Mouse (Mus musculus) lung, postnatal 0 days (tissue): ENCODE results near the gene Smarcd1. TPM values are rescaled to one million over a fixed set of nuclear protein-coding genes. Genes with fewer than 3 reads are reported as not detected.

Source experiments
- ATAC-seq: fragments of 200-750 bp; cut with Nextera tagmentation; 2 replicates; pipeline ENCODE4 v1.8.0; 2017; ENCODE audit warnings: moderate library complexity
- DNase-seq: peaks from one replicate; pipeline ENCODE4 v3.0.0-alpha.2; 2016; ENCODE audit warnings: low spot score
- H3K27ac ChIP-seq: fragments of 300-500 bp; sonication (generic); 2 replicates; pipeline ENCODE4 v1.5.1; 2014; ENCODE audit warnings: antibody characterized with exemption, mild to moderate bottlenecking, low read length, mixed read lengths
- H3K27me3 ChIP-seq: fragments of 300-500 bp; sonication (generic); replicated peaks from 2 replicates; pipeline ENCODE4 v1.6.1; 2014; ENCODE audit warnings: low read length, mixed read lengths; ENCODE audit not compliant: insufficient read depth
- H3K36me3 ChIP-seq: fragments of 300-500 bp; sonication (generic); 2 replicates; pipeline ENCODE4 v1.6.1; 2014; ENCODE audit warnings: low read length, mixed read lengths; ENCODE audit not compliant: insufficient read depth
- H3K4me1 ChIP-seq: fragments of 300-500 bp; sonication (generic); 2 replicates; pipeline ENCODE4 v1.6.1; 2014; ENCODE audit warnings: antibody characterized with exemption, low read depth, low read length, mixed read lengths; ENCODE audit not compliant: insufficient read depth
- H3K4me2 ChIP-seq: fragments of 300-500 bp; sonication (generic); replicated peaks from 2 replicates; pipeline ENCODE4 v1.6.1; 2014; ENCODE audit warnings: low read depth, mild to moderate bottlenecking, low read length, moderate library complexity, mixed read lengths
- H3K4me3 ChIP-seq: fragments of 300-500 bp; sonication (generic); 2 replicates; pipeline ENCODE4 v1.5.1; 2014; ENCODE audit warnings: low read depth, low read length
- H3K9ac ChIP-seq: fragments of 300-500 bp; sonication (generic); replicated peaks from 2 replicates; pipeline ENCODE4 v1.6.1; 2014; ENCODE audit warnings: low read depth, mild to moderate bottlenecking
- H3K9me3 ChIP-seq: fragments of 300-500 bp; sonication (generic); 2 replicates; pipeline ENCODE4 v1.6.1; 2016; ENCODE audit warnings: low read length, mixed read lengths
- CTCF ChIP-seq: IDR thresholded peaks from 2 replicates; pipeline ENCODE4 v1.5.1; 2016; ENCODE audit warnings: antibody characterized with exemption, mild to moderate bottlenecking
- EP300 ChIP-seq: IDR thresholded peaks from 2 replicates; pipeline ENCODE4 v1.6.1; 2016; ENCODE audit warnings: antibody characterized with exemption, mild to moderate bottlenecking, control low read depth
- WGBS: fragments of 180-500 bp; shearing (Covaris S2); extraction: QIAGEN DNeasy Blood & Tissue Kit; methylation state at CpG from one replicate; pipeline ENCODE4 v1.1.7; 2014; 5-methylcytosine and 5-hydroxymethylcytosine counted together
- polyA plus RNA-seq: library from polyadenylated mRNA; unstranded; fragments of >200 nt; fragmentation: Nextera tagmentation; extraction: Ambion mirVana; gene quantifications from 2 replicates; pipeline ENCODE4 v1.2.1, GENCODE M21; 2015

The Smarcd1 gene
- 19.7 and 20.4 TPM in 2 replicates for polyA plus RNA-seq

GRCm38 (mm10) chr15:99701999-99702900 lies at the start of gene Smarcd1:
Smarcd1 (plus strand) TSS chr15:99702129.
- Histone ChIP-seq H3K9ac (peak within 1 kb of the TSS; percentile 92), H3K4me1 (peaks cover 3% of the 10 kb centered on the region; the same call in 1 of the 2 replicates), H3K9me3 (no peaks in the 10 kb centered on the region), H3K27me3 (no peaks in the 10 kb centered on the region), H3K4me2 (peak within 1 kb of the TSS; percentile 58), H3K27ac (peak within 1 kb of the TSS; percentile 98), H3K4me3 (peak within 1 kb of the TSS; percentile 92), H3K36me3 (peaks cover 5% of the 10 kb centered on the region)
- TF ChIP-seq CTCF (peak; percentile 91), EP300 (0 out of 2 replicates have a peak, but pooled peaks have one; percentile 9)
- 1% methylated on average over 45 of the region's 71 CpGs for whole genome bisulfite sequencing
- DNase-seq (peak; percentile 94), ATAC-seq (peak; percentile 93)

GRCm38 (mm10) chr15:99653291-99653690 lies 48.6 kb upstream of the Smarcd1 start:
- no peak overlapping the region for H3K9ac ChIP-seq
- 0 out of 2 replicates have a peak overlapping the region, but pooled peaks have one; percentile 2 for H3K4me3 ChIP-seq
- H3K36me3 ChIP-seq, result no peaks in the 10 kb centered on the region
- no peaks in the 10 kb centered on the region for H3K9me3 ChIP-seq
- 0 out of 2 replicates have a peak, but pooled peaks cover 11% of the 10 kb centered on the region for H3K27me3 ChIP-seq
- ATAC-seq (no peak), DNase-seq (peak; percentile 39)
- TF ChIP-seq CTCF, result peak; percentile 56
- TF ChIP-seq EP300, result no peak
- peaks cover 22% of the 10 kb centered on the region for H3K4me1 ChIP-seq
- peak overlapping the region; percentile 41 for H3K4me2 ChIP-seq
- 14% methylated on average over 8 of the region's 8 CpGs for whole genome bisulfite sequencing
- H3K27ac ChIP-seq, result no peak overlapping the region

GRCm38 (mm10) chr15:99653876-99654275 lies 48.1 kb upstream of the Smarcd1 start:
- no peak for DNase-seq
- H3K27me3 ChIP-seq, result 0 out of 2 replicates have a peak, but pooled peaks cover 11% of the 10 kb centered on the region
- no peak for ATAC-seq
- no peaks in the 10 kb centered on the region for H3K9me3 ChIP-seq
- no peak for TF ChIP-seq CTCF
- TF ChIP-seq EP300, result no peak
- H3K4me3 ChIP-seq, result 0 out of 2 replicates have a peak overlapping the region, but pooled peaks have one; percentile 2
- peak overlapping the region; percentile 41 for H3K4me2 ChIP-seq
- 9% methylated on average over 21 of the region's 21 CpGs for WGBS
- no peak overlapping the region for H3K9ac ChIP-seq
- H3K36me3 ChIP-seq, result no peaks in the 10 kb centered on the region
- H3K4me1 ChIP-seq, result peaks cover 22% of the 10 kb centered on the region
- H3K27ac ChIP-seq, result no peak overlapping the region

- TF ChIP-seq CTCF (no peak), EP300 (no peak)
- Histone ChIP-seq H3K4me2 (no peak overlapping the region), H3K36me3 (no peaks in the 10 kb centered on the region), H3K9ac (no peak overlapping the region), H3K27ac (no peak overlapping the region), H3K4me3 (no peak overlapping the region), H3K9me3 (no peaks in the 10 kb centered on the region), H3K4me1 (peaks cover 9% of the 10 kb centered on the region), H3K27me3 (0 out of 2 replicates have a peak, but pooled peaks cover 11% of the 10 kb centered on the region)
- no peak for DNase-seq
- WGBS, result 44% methylated on average over 9 of the region's 9 CpGs
- no peak for ATAC-seq
These were observed 46.0 kb upstream of the Smarcd1 start for GRCm38 (mm10) chr15:99655956-99656355.

- TF ChIP-seq CTCF (no peak), EP300 (no peak)
- Histone ChIP-seq H3K9me3 (no peaks in the 10 kb centered on the region), H3K9ac (no peak overlapping the region), H3K4me3 (no peak overlapping the region), H3K36me3 (no peaks in the 10 kb centered on the region), H3K4me1 (peaks cover 2% of the 10 kb centered on the region; the same call in 1 of the 2 replicates), H3K27me3 (0 out of 2 replicates have a peak, but pooled peaks cover 11% of the 10 kb centered on the region), H3K4me2 (no peak overlapping the region), H3K27ac (no peak overlapping the region)
- 26% methylated on average over 2 of the region's 2 CpGs for WGBS
- no peak for ATAC-seq
- DNase-seq, result no peak
These were observed 43.5 kb upstream of the Smarcd1 start for GRCm38 (mm10) chr15:99658437-99658836.

GRCm38 (mm10) chr15:99661121-99661830 lies 40.7 kb upstream of the Smarcd1 start:
- Histone ChIP-seq H3K27ac (no peak overlapping the region), H3K9ac (no peak overlapping the region), H3K9me3 (no peaks in the 10 kb centered on the region), H3K4me1 (peaks cover 5% of the 10 kb centered on the region; the same call in 1 of the 2 replicates), H3K36me3 (no peaks in the 10 kb centered on the region), H3K4me3 (no peak overlapping the region), H3K4me2 (no peak overlapping the region), H3K27me3 (peaks cover 10% of the 10 kb centered on the region; the same call in 1 of the 2 replicates)
- no peak for ATAC-seq
- no peak for DNase-seq
- 95% methylated on average over 15 of the region's 15 CpGs for WGBS
- TF ChIP-seq CTCF (no peak), EP300 (no peak)
